Mouse (Mus musculus) olfactory bulb, adult 2 months (tissue): ENCODE measurements at regions not wholly inside any gene's neighbourhood (a gene's known extent, or its start where the extent isn't known, plus 50 kb on each side); places are given as distances from the start of the nearest gene placed in this dataset.

Experiments
- CTCF ChIP-seq: fragments of 200-500 bp; IDR thresholded peaks from 2 replicates; pipeline ENCODE4 v1.5.1; 2012; ENCODE audit warnings: low read depth, mild to moderate bottlenecking, low read length, moderate library complexity; ENCODE audit not compliant: insufficient read depth
- POLR2A ChIP-seq: fragments of 200-500 bp; IDR thresholded peaks from 2 replicates; pipeline ENCODE4 v1.6.1; 2012; ENCODE audit warnings: mild to moderate bottlenecking, low read depth, low read length, moderate library complexity; ENCODE audit not compliant: insufficient read depth

- no peak for TF ChIP-seq POLR2A
- TF ChIP-seq CTCF = no peak
These were observed 572.3 kb upstream of the Nox3 start for GRCm38 (mm10) chr17:4268380-4268779.
